ENCODE assay signal across 7 mouse cellular contexts in the genomic region with DNA sequence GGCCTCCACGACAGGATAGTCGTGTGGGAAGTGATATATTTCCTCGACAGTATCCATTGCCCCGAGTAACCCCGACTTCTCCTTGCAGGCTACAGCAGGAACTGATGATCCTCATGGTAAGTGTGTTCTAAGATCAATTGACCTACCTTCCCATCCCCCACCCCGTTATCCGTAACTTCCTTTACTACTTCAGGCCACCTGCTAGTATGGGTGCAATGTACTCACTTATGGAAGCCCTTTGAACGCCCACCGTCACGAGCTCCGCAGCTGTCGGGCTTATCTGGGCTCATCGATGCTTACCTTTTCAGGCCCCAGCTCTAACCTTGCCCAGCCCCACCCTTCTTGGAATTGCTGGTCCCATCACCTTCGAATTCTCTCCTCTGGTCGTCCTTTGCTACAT. TPM values are rescaled to one million over a fixed set of nuclear protein-coding genes. Genes with fewer than 3 reads are reported as not detected.
A peak's percentile ranks its signal among the peaks of the same experiment; 100 is the strongest.
DNase-seq lines count a peak whose midpoint lies in the region; ATAC-seq and TF ChIP-seq lines count a peak whose summit lies in the region.

No protein-coding gene starts in this region.

- peak overlapping the region; percentile 92 for H3K4me2 ChIP-seq in stomach, postnatal 0 days (replicated peaks; ENCODE audit: low read depth)

- no peak for TF ChIP-seq CTCF in spleen, adult 2 months (IDR thresholded peaks at IDR 0.05; ENCODE audit: extremely low read depth, insufficient read depth, insufficient read length, insufficient replicate concordance)
- no peak for TF ChIP-seq CTCF in liver, adult 2 months (IDR thresholded peaks at IDR 0.05; ENCODE audit: low read depth, low read length)
- no peak for TF ChIP-seq CTCF in stomach, postnatal 0 days (IDR thresholded peaks at IDR 0.05; ENCODE audit: low read depth)

- H3K9ac ChIP-seq in liver, adult 2 months (ENCODE audit: low read depth, low read length): no peak overlapping the region
- peak overlapping the region; percentile 74 for H3K9ac ChIP-seq in stomach, postnatal 0 days (ENCODE audit: low read length)

- peak; percentile 25 for ATAC-seq in erythroid progenitor cell, adult 5-6 weeks (replicated peaks; ENCODE audit: low FRiP score, poor library complexity, severe bottlenecking)
- ATAC-seq in stomach, postnatal 0 days (ENCODE audit: low FRiP score, low TSS enrichment): no peak

- WGBS in spleen, adult 2 months: 3% methylated on average over 15 of the region's 15 CpGs
- WGBS in liver, adult 2 months: 2% methylated on average over 15 of the region's 15 CpGs
- under 1% methylated on average over 15 of the region's 15 CpGs for WGBS in stomach, postnatal 0 days

- H3K9me3 ChIP-seq in stomach, postnatal 0 days (ENCODE audit: control insufficient read depth, low read length): no peaks in the 10 kb centered on the region

- no peaks in the 10 kb centered on the region for H3K27me3 ChIP-seq in spleen, adult 2 months (ENCODE audit: control insufficient read depth, insufficient read depth, low read length)
- no peaks in the 10 kb centered on the region for H3K27me3 ChIP-seq in liver, adult 2 months (ENCODE audit: control insufficient read depth, insufficient read depth, low read length)
- no peaks in the 10 kb centered on the region for H3K27me3 ChIP-seq in stomach, postnatal 0 days (ENCODE audit: control insufficient read depth, insufficient read depth, low read length)

- no peaks in the 10 kb centered on the region; the same call in 1 of the 2 replicates for H3K4me1 ChIP-seq in spleen, adult 2 months (ENCODE audit: control insufficient read depth, insufficient read depth, insufficient read length)
- no peaks in the 10 kb centered on the region for H3K4me1 ChIP-seq in liver, adult 2 months (ENCODE audit: control insufficient read depth, insufficient read depth, low read length)
- 0 out of 2 replicates have a peak, but pooled peaks cover 4% of the 10 kb centered on the region for H3K4me1 ChIP-seq in stomach, postnatal 0 days (replicated peaks; ENCODE audit: control insufficient read depth, insufficient read depth)

- peak overlapping the region; percentile 62; the same call in 1 of the 2 replicates for H3K4me3 ChIP-seq in spleen, adult 2 months (ENCODE audit: extremely low read depth, insufficient read depth, insufficient read length)
- peak overlapping the region; percentile 63; the same call in 1 of the 2 replicates for H3K4me3 ChIP-seq in liver, adult 2 months (ENCODE audit: insufficient read depth, low read depth, low read length)
- peak overlapping the region; percentile 83 for H3K4me3 ChIP-seq in stomach, postnatal 0 days (ENCODE audit: low read depth, low read length)

- DNase-seq in spleen, adult 2 months (ENCODE audit: low read depth in 1 of 2, low spot score in 2 of 2): no peak
- no peak for DNase-seq in spleen, postnatal 14 days (ENCODE audit: low spot score in 2 of 2)
- DNase-seq in liver, adult 2 months (ENCODE audit: extremely low read depth, low read depth, low spot score): no peak
- no peak for DNase-seq in stomach, postnatal 0 days (ENCODE audit: low spot score)
- DNase-seq in cerebellum, postnatal 14 days: no peak
- no peak for DNase-seq in Muller cell, postnatal 12 days (ENCODE audit: inconsistent ontology term)

- H3K79me2 ChIP-seq in liver, adult 2 months (ENCODE audit: control insufficient read depth, insufficient read depth, low read length): no peaks in the 10 kb centered on the region

- H3K36me3 ChIP-seq in spleen, adult 2 months (ENCODE audit: control insufficient read depth, insufficient read depth, low read length): peaks cover 7% of the 10 kb centered on the region
- H3K36me3 ChIP-seq in liver, adult 2 months (ENCODE audit: control insufficient read depth, insufficient read depth, low read length): peaks cover 3% of the 10 kb centered on the region; the same call in 1 of the 2 replicates
- peaks cover 17% of the 10 kb centered on the region for H3K36me3 ChIP-seq in stomach, postnatal 0 days (ENCODE audit: control insufficient read depth, insufficient read depth, low read length)

- no peak for TF ChIP-seq POLR2A in spleen, adult 2 months (IDR thresholded peaks at IDR 0.05; ENCODE audit: low read depth, low read length)
- no peak for TF ChIP-seq POLR2A in liver, adult 2 months (IDR thresholded peaks at IDR 0.05; ENCODE audit: extremely low read depth, insufficient read depth, low read length)

- H3K27ac ChIP-seq in spleen, adult 2 months (ENCODE audit: insufficient read depth, low read length): no peak overlapping the region
- no peak overlapping the region for H3K27ac ChIP-seq in liver, adult 2 months (replicated peaks; ENCODE audit: insufficient read depth, low read depth, low read length)
- H3K27ac ChIP-seq in stomach, postnatal 0 days (replicated peaks): no peak overlapping the region

- TF ChIP-seq EP300 in stomach, postnatal 0 days (optimal IDR thresholded peaks at IDR 0.05): no peak

RNA-seq across cellular contexts. Expression of a gene that starts 0.6 kb away (rescaled TPM):
- 92.8 and 97.2 TPM in 2 replicates for polyA plus RNA-seq in spleen, adult 2 months (2012; rRNA removed)
- 1,168 and 1,264 TPM in 2 replicates for total RNA-seq in erythroid progenitor cell, adult 5-6 weeks (2015; ENCODE audit: low replicate concordance)
- total RNA-seq in erythroid progenitor cell, adult 5-6 weeks (2017; ENCODE audit: low replicate concordance): 649 and 1,020 TPM in 2 replicates
- total RNA-seq in liver, adult 2 months (2014; rRNA removed): 0.18 and 1.9 TPM in 2 replicates
- 1.2 and 1.5 TPM in 2 replicates for polyA plus RNA-seq in liver, adult 2 months (2012; rRNA removed)
- polyA plus RNA-seq in stomach, postnatal 0 days (2015; fragmentation: Nextera tagmentation; extraction: Ambion mirVana): 74.1 and 104 TPM in 2 replicates

RNA-seq across cellular contexts. Expression of a gene that starts 9.5 kb away (rescaled TPM):
- polyA plus RNA-seq in spleen, adult 2 months (2012; rRNA removed): not detected in 2 replicates
- not detected in 2 replicates for total RNA-seq in erythroid progenitor cell, adult 5-6 weeks (2015; ENCODE audit: low replicate concordance)
- total RNA-seq in erythroid progenitor cell, adult 5-6 weeks (2017; ENCODE audit: low replicate concordance): not detected in 2 replicates
- 6.1 TPM in 1 of 2 replicates, not detected in the other for total RNA-seq in liver, adult 2 months (2014; rRNA removed)
- polyA plus RNA-seq in liver, adult 2 months (2012; rRNA removed): not detected in 2 replicates
- polyA plus RNA-seq in stomach, postnatal 0 days (2015; fragmentation: Nextera tagmentation; extraction: Ambion mirVana): 7.0 and 8.5 TPM in 2 replicates

RNA-seq across cellular contexts. Expression of a gene that starts 15.3 kb away (rescaled TPM):
- polyA plus RNA-seq in spleen, adult 2 months (2012; rRNA removed): 9.5 and 12.9 TPM in 2 replicates
- not detected in 2 replicates for total RNA-seq in erythroid progenitor cell, adult 5-6 weeks (2015; ENCODE audit: low replicate concordance)
- 0.13 TPM in 1 of 2 replicates, not detected in the other for total RNA-seq in erythroid progenitor cell, adult 5-6 weeks (2017; ENCODE audit: low replicate concordance)
- total RNA-seq in liver, adult 2 months (2014; rRNA removed): 10.8 and 12.6 TPM in 2 replicates
- polyA plus RNA-seq in liver, adult 2 months (2012; rRNA removed): 14.4 and 14.6 TPM in 2 replicates
- 13.9 and 14.9 TPM in 2 replicates for polyA plus RNA-seq in stomach, postnatal 0 days (2015; fragmentation: Nextera tagmentation; extraction: Ambion mirVana)

RNA-seq across cellular contexts. Expression of a gene that starts 24.5 kb away (rescaled TPM):
- 38.9 and 48.0 TPM in 2 replicates for polyA plus RNA-seq in spleen, adult 2 months (2012; rRNA removed)
- 64.6 and 69.2 TPM in 2 replicates for total RNA-seq in erythroid progenitor cell, adult 5-6 weeks (2015; ENCODE audit: low replicate concordance)
- 44.0 and 58.0 TPM in 2 replicates for total RNA-seq in erythroid progenitor cell, adult 5-6 weeks (2017; ENCODE audit: low replicate concordance)
- 11.8 and 12.9 TPM in 2 replicates for total RNA-seq in liver, adult 2 months (2014; rRNA removed)
- 11.9 and 17.6 TPM in 2 replicates for polyA plus RNA-seq in liver, adult 2 months (2012; rRNA removed)
- 38.0 and 39.1 TPM in 2 replicates for polyA plus RNA-seq in stomach, postnatal 0 days (2015; fragmentation: Nextera tagmentation; extraction: Ambion mirVana)

RNA-seq across cellular contexts. Expression of a gene that starts 24.5 kb away (rescaled TPM):
- 0.18 and 0.34 TPM in 2 replicates for polyA plus RNA-seq in spleen, adult 2 months (2012; rRNA removed)
- total RNA-seq in erythroid progenitor cell, adult 5-6 weeks (2015; ENCODE audit: low replicate concordance): 4.2 and 6.1 TPM in 2 replicates
- total RNA-seq in erythroid progenitor cell, adult 5-6 weeks (2017; ENCODE audit: low replicate concordance): 2.3 and 2.8 TPM in 2 replicates
- total RNA-seq in liver, adult 2 months (2014; rRNA removed): 0.09 and 0.81 TPM in 2 replicates
- 0.07 and 0.21 TPM in 2 replicates for polyA plus RNA-seq in liver, adult 2 months (2012; rRNA removed)
- 1.4 TPM in 2 replicates for polyA plus RNA-seq in stomach, postnatal 0 days (2015; fragmentation: Nextera tagmentation; extraction: Ambion mirVana)

Comparison
In these comparisons a context has a peak if more than half of its experiments do, and no peak if none do; other contexts are left out.
1. RNA of a gene that starts 0.6 kb away (polyA plus RNA-seq): 74.1 to 104 TPM in stomach, postnatal 0 days and 92.8 to 97.2 TPM in spleen, adult 2 months; 1.2 to 1.5 TPM in liver, adult 2 months; every median in the first group is over 10 times any median in the second.
2. Peak in every context shown above with its lines, with median percentiles within 50 percentile points of each other: H3K4me3 ChIP-seq.